Mouse (Mus musculus): ENCODE measurements around the gene Dnase1l2.

DNA sequence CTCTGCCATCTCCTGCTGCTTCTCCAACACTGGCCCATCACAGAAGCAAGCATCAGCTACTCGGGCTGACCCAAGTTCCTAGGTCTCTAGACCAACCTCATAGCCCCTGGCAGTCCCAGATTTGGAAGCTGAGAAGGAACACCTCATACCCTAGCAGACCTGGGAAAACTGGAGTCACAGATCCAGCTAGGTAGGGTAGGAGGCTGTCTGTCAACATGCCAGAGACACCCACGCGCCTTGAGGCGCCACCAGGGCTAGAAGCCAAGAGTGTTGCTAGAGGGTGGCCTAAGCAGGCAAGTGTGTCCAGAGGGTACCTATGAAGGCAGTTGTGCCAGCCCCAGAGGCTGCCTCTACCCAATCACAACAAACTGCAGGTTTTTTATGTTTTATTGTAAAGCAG is 504 bp upstream of the Dnase1l2 start:
- TF ChIP-seq CTCF (IDR thresholded peaks at IDR 0.05; ENCODE audit: borderline replicate concordance, insufficient read depth, low read length) = no peak
- TF ChIP-seq POLR2A (IDR thresholded peaks at IDR 0.05; ENCODE audit: low read depth, low read length) = no peak
